ENCODE assay signal across 9 mouse cellular contexts in the genomic region with DNA sequence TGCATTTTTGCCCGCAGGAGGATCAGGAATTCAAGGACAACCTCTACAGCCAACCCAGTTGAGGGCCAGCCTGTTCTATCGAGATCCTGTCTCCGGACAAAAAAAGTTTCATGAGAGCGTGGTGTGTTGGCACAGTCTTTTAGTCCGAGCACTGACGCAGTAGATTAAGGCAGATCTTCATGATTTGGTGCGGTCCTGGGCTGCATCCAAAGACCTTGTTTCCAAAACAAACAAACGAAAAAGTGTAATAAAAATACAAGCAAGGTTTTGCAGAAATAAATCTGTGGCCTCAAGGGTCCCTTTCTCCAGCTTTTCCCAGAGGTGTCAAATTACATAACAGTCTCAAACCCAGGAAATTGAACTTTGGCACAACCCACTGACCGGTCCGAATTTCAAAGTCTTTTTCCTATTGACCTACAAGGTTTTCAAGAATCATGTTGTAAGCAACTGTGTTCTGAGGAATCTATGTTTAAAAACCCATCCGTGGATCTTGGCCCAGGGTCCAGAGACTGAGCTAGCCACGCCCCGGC. TPM values are rescaled to one million over a fixed set of nuclear protein-coding genes. Genes with fewer than 3 reads are reported as not detected.
A peak's percentile ranks its signal among the peaks of the same experiment; 100 is the strongest.
DNase-seq lines count a peak whose midpoint lies in the region; ATAC-seq and TF ChIP-seq lines count a peak whose summit lies in the region.
"Had no signal": no experiment of that assay in that cellular context is flagged by ENCODE, and none has a peak within 500 bp of the region (broad histone marks: within the 10 kb centered on the region; RNA-seq: fewer than 3 reads in every experiment).

No protein-coding gene starts in this region.

- TF ChIP-seq RAD21 in CH12.LX (IDR thresholded peaks at IDR 0.05; ENCODE audit: low read depth, low read length) = no peak

- dilution Hi-C loops in CH12.LX (cut with MboI; ENCODE audit: extremely low pct_ligation_motif_present, extremely low pct_unique_long_range_greater_than_20kb, low sequenced_read_pairs) = no loop called here

- H3K79me2 ChIP-seq in CH12.LX (replicated peaks; ENCODE audit: control insufficient read depth, extremely low read depth, insufficient read depth, poor library complexity, severe bottlenecking) = peaks cover 39% of the 10 kb centered on the region

- TF ChIP-seq POLR2A in CH12.LX (IDR thresholded peaks at IDR 0.05; ENCODE audit: low read depth, low read length) = no peak
- no peak for TF ChIP-seq POLR2A in small intestine, adult 2 months (IDR thresholded peaks at IDR 0.05; ENCODE audit: low read depth, low read length)

- H3K9ac ChIP-seq in CH12.LX (ENCODE audit: insufficient read depth, low read depth) = peak overlapping the region; percentile 23; the same call in 1 of the 2 replicates
- no peak overlapping the region; the same call in 1 of the 2 replicates for H3K9ac ChIP-seq in forebrain, embryonic 16.5 days (replicated peaks; ENCODE audit: low read depth, low read length)
- H3K9ac ChIP-seq in limb, embryonic 13.5 days = peak overlapping the region; percentile 51; the same call in 1 of the 2 replicates

- H3K27ac ChIP-seq in CH12.LX (ENCODE audit: insufficient read depth, low read depth) = no peak overlapping the region
- H3K27ac ChIP-seq in forebrain, embryonic 16.5 days (ENCODE audit: low read length) = peak overlapping the region; percentile 94
- peak overlapping the region; percentile 95 for H3K27ac ChIP-seq in limb, embryonic 13.5 days
- peak overlapping the region; percentile 78 for H3K27ac ChIP-seq in small intestine, adult 2 months (ENCODE audit: insufficient read depth, low read depth, low read length)

- no peaks in the 10 kb centered on the region for H3K9me3 ChIP-seq in erythroblast, embryonic 14.5 days (ENCODE audit: control insufficient read depth, low read length)
- H3K9me3 ChIP-seq in CH12.LX (replicated peaks; ENCODE audit: low read length) = no peaks in the 10 kb centered on the region
- H3K9me3 ChIP-seq in forebrain, embryonic 16.5 days (ENCODE audit: control insufficient read depth, low read length) = no peaks in the 10 kb centered on the region
- no peaks in the 10 kb centered on the region for H3K9me3 ChIP-seq in limb, embryonic 13.5 days

- WGBS in forebrain, embryonic 16.5 days = 3% methylated on average over 13 of the region's 13 CpGs
- 3% methylated on average over 13 of the region's 13 CpGs for WGBS in limb, embryonic 13.5 days
- WGBS in small intestine, adult 2 months = 2% methylated on average over 13 of the region's 13 CpGs

- no peak for TF ChIP-seq CTCF in CH12.LX (conservative IDR thresholded peaks at IDR 0.05 in 1 of 2, IDR thresholded peaks at IDR 0.05 in 1 of 2; ENCODE audit: low read depth in 2 of 2, low read length in 2 of 2)
- TF ChIP-seq CTCF in small intestine, adult 2 months (IDR thresholded peaks at IDR 0.05; ENCODE audit: extremely low read depth, insufficient read length, insufficient replicate concordance, low read depth, low read length) = no peak

- TF ChIP-seq EP300 in CH12.LX (IDR thresholded peaks at IDR 0.05; ENCODE audit: low read length) = no peak

- H3K4me3 ChIP-seq in erythroblast, embryonic 14.5 days (replicated peaks) = peak overlapping the region; percentile 84
- H3K4me3 ChIP-seq in CH12.LX (replicated peaks in 1 of 3; ENCODE audit: low read depth in 2 of 3, low read length in 2 of 3, poor library complexity in 1 of 3) = peak overlapping the region in 2 of 3 experiments; percentile 21 to 99
- peak overlapping the region; percentile 54 for H3K4me3 ChIP-seq in forebrain, embryonic 16.5 days (replicated peaks; ENCODE audit: low read length)
- peak overlapping the region; percentile 100 for H3K4me3 ChIP-seq in limb, embryonic 13.5 days
- peak overlapping the region; percentile 90 for H3K4me3 ChIP-seq in small intestine, adult 2 months (ENCODE audit: low read depth, low read length)

- H3K4me2 ChIP-seq in CH12.LX (ENCODE audit: insufficient read depth, low read depth, poor library complexity, severe bottlenecking) = peak overlapping the region; percentile 93
- H3K4me2 ChIP-seq in forebrain, embryonic 16.5 days (ENCODE audit: low read length) = peak overlapping the region; percentile 62
- H3K4me2 ChIP-seq in limb, embryonic 13.5 days (replicated peaks) = peak overlapping the region; percentile 92

- H3K27me3 ChIP-seq in erythroblast, embryonic 14.5 days (ENCODE audit: control insufficient read depth) = no peaks in the 10 kb centered on the region; the same call in 1 of the 2 replicates
- no peaks in the 10 kb centered on the region for H3K27me3 ChIP-seq in CH12.LX (replicated peaks)
- no peaks in the 10 kb centered on the region for H3K27me3 ChIP-seq in forebrain, embryonic 16.5 days (replicated peaks; ENCODE audit: control insufficient read depth, insufficient read depth, low read length)
- H3K27me3 ChIP-seq in limb, embryonic 13.5 days = no peaks in the 10 kb centered on the region
- no peaks in the 10 kb centered on the region for H3K27me3 ChIP-seq in small intestine, adult 2 months (ENCODE audit: control insufficient read depth, insufficient read depth, low read length)

- in situ Hi-C loops in CH12.LX (cut with MboI; ENCODE audit: low pct_ligation_motif_present, low pct_unique_long_range_greater_than_20kb, low sequenced_read_pairs) = loop anchor here (10.0 kb wide), 1 partner anchor 101 kb away; a partner anchor contains a TSS

- H3K36me3 ChIP-seq in erythroblast, embryonic 14.5 days (ENCODE audit: control insufficient read depth) = peaks cover 42% of the 10 kb centered on the region
- peaks cover 37 to 39% of the 10 kb centered on the region in 2 experiments for H3K36me3 ChIP-seq in CH12.LX (replicated peaks in 1 of 2; ENCODE audit: control insufficient read depth in 1 of 2, insufficient read depth in 1 of 2, low read length in 1 of 2)
- H3K36me3 ChIP-seq in forebrain, embryonic 16.5 days (ENCODE audit: control insufficient read depth, insufficient read depth) = peaks cover 24% of the 10 kb centered on the region
- H3K36me3 ChIP-seq in limb, embryonic 13.5 days = peaks cover 37% of the 10 kb centered on the region
- H3K36me3 ChIP-seq in small intestine, adult 2 months (ENCODE audit: control insufficient read depth, insufficient read depth, low read length) = peaks cover 38% of the 10 kb centered on the region

- DNase-seq in CH12.LX (ENCODE audit: extremely low read depth) = no peak
- DNase-seq in cerebellum, adult 8-10 months = no peak

- H3K4me1 ChIP-seq in erythroblast, embryonic 14.5 days (ENCODE audit: control insufficient read depth) = peaks cover 78% of the 10 kb centered on the region
- peaks cover 22 to 43% of the 10 kb centered on the region in 2 experiments for H3K4me1 ChIP-seq in CH12.LX (ENCODE audit: control insufficient read depth in 1 of 2, insufficient read depth in 2 of 2)
- H3K4me1 ChIP-seq in forebrain, embryonic 16.5 days (replicated peaks; ENCODE audit: control insufficient read depth, insufficient read depth, low read length) = peaks cover 40% of the 10 kb centered on the region
- H3K4me1 ChIP-seq in limb, embryonic 13.5 days = peaks cover 54% of the 10 kb centered on the region
- peaks cover 19% of the 10 kb centered on the region for H3K4me1 ChIP-seq in small intestine, adult 2 months (ENCODE audit: control insufficient read depth, insufficient read depth, insufficient read length, low read length)

- ATAC-seq in erythroblast, adult 5-6 weeks (replicated peaks; ENCODE audit: low FRiP score, poor library complexity, severe bottlenecking) = no peak; the same call in 1 of the 2 replicates
- ATAC-seq in forebrain, embryonic 16.5 days = no peak
- peak; percentile 17 for ATAC-seq in limb, embryonic 13.5 days (ENCODE audit: low FRiP score, low read depth)
- ATAC-seq in granulocyte monocyte progenitor cell, adult 5-6 weeks (replicated peaks; ENCODE audit: poor library complexity, severe bottlenecking) = no peak

RNA-seq across cellular contexts. Expression of a gene that starts 0.4 kb away (rescaled TPM):
- polyA plus RNA-seq in erythroblast, embryonic 14.5 days (2012) = 124 and 177 TPM in 2 replicates
- total RNA-seq in erythroblast, adult 5-6 weeks (2015; ENCODE audit: low replicate concordance) = 227 and 267 TPM in 2 replicates
- total RNA-seq in erythroblast, adult 5-6 weeks (2017; ENCODE audit: low replicate concordance) = 388 and 458 TPM in 2 replicates
- total RNA-seq in CH12.LX (2012; rRNA removed) = 3,382 and 4,660 TPM in 2 replicates
- 1,528 and 1,752 TPM in 2 replicates for total RNA-seq in CH12.LX (2014; rRNA removed)
- 2,532 and 2,649 TPM in 2 replicates for polyA plus RNA-seq in CH12.LX (2012; ENCODE audit: insufficient read length, low read depth)
- 652 and 674 TPM in 2 replicates for polyA plus RNA-seq in forebrain, embryonic 16.5 days (2015; fragmentation: Nextera tagmentation; extraction: Ambion mirVana)
- 577 and 592 TPM in 2 replicates for polyA plus RNA-seq in limb, embryonic 13.5 days (2015; fragmentation: Nextera tagmentation; extraction: Ambion mirVana)
- 755 and 1,606 TPM in 2 replicates for polyA plus RNA-seq in small intestine, adult 2 months (2012; rRNA removed)
- 843 and 1,029 TPM in 2 replicates for total RNA-seq in granulocyte monocyte progenitor cell, adult 5-6 weeks (2014; fragmentation: Nextera tagmentation)
- total RNA-seq in granulocyte monocyte progenitor cell, adult 5-6 weeks (2017) = 1,504 and 1,576 TPM in 2 replicates

RNA-seq across cellular contexts. Expression of a gene that starts 6.8 kb away (rescaled TPM):
- polyA plus RNA-seq in erythroblast, embryonic 14.5 days (2012) = 8.1 and 8.3 TPM in 2 replicates
- total RNA-seq in erythroblast, adult 5-6 weeks (2015; ENCODE audit: low replicate concordance) = 3.3 and 7.3 TPM in 2 replicates
- total RNA-seq in erythroblast, adult 5-6 weeks (2017; ENCODE audit: low replicate concordance) = 10.8 and 11.8 TPM in 2 replicates
- total RNA-seq in CH12.LX (2012; rRNA removed) = 43.9 and 46.2 TPM in 2 replicates
- total RNA-seq in CH12.LX (2014; rRNA removed) = 25.4 and 27.5 TPM in 2 replicates
- 39.5 and 44.5 TPM in 2 replicates for polyA plus RNA-seq in CH12.LX (2012; ENCODE audit: insufficient read length, low read depth)
- polyA plus RNA-seq in forebrain, embryonic 16.5 days (2015; fragmentation: Nextera tagmentation; extraction: Ambion mirVana) = 55.1 and 56.9 TPM in 2 replicates
- 53.4 and 53.7 TPM in 2 replicates for polyA plus RNA-seq in limb, embryonic 13.5 days (2015; fragmentation: Nextera tagmentation; extraction: Ambion mirVana)
- polyA plus RNA-seq in small intestine, adult 2 months (2012; rRNA removed) = 102 and 228 TPM in 2 replicates
- total RNA-seq in granulocyte monocyte progenitor cell, adult 5-6 weeks (2014; fragmentation: Nextera tagmentation) = 25.7 and 40.8 TPM in 2 replicates
- 20.5 and 33.0 TPM in 2 replicates for total RNA-seq in granulocyte monocyte progenitor cell, adult 5-6 weeks (2017)

RNA-seq across cellular contexts. Expression of a gene that starts 7.6 kb away (rescaled TPM):
- polyA plus RNA-seq in erythroblast, embryonic 14.5 days (2012) = not detected in 2 replicates
- not detected in 2 replicates for total RNA-seq in erythroblast, adult 5-6 weeks (2015; ENCODE audit: low replicate concordance)
- total RNA-seq in erythroblast, adult 5-6 weeks (2017; ENCODE audit: low replicate concordance) = not detected in 2 replicates
- total RNA-seq in CH12.LX (2012; rRNA removed) (0.29 TPM in 1 of 2 replicates, not detected in the other), CH12.LX (2014; rRNA removed) (not detected in 2 replicates)
- 0.27 and 0.35 TPM in 2 replicates for polyA plus RNA-seq in CH12.LX (2012; ENCODE audit: insufficient read length, low read depth)
- polyA plus RNA-seq in forebrain, embryonic 16.5 days (2015; fragmentation: Nextera tagmentation; extraction: Ambion mirVana) = not detected in 2 replicates
- not detected in 2 replicates for polyA plus RNA-seq in limb, embryonic 13.5 days (2015; fragmentation: Nextera tagmentation; extraction: Ambion mirVana)
- not detected in 2 replicates for polyA plus RNA-seq in small intestine, adult 2 months (2012; rRNA removed)
- not detected in 2 replicates for total RNA-seq in granulocyte monocyte progenitor cell, adult 5-6 weeks (2014; fragmentation: Nextera tagmentation)
- total RNA-seq in granulocyte monocyte progenitor cell, adult 5-6 weeks (2017) = not detected in 2 replicates
- polyA plus RNA-seq: gonadal fat pad, adult 2 months had no signal

RNA-seq across cellular contexts. Expression of a gene that starts 8.3 kb away (rescaled TPM):
- polyA plus RNA-seq in erythroblast, embryonic 14.5 days (2012) = 13.4 and 16.4 TPM in 2 replicates
- 4.4 and 11.3 TPM in 2 replicates for total RNA-seq in erythroblast, adult 5-6 weeks (2015; ENCODE audit: low replicate concordance)
- total RNA-seq in erythroblast, adult 5-6 weeks (2017; ENCODE audit: low replicate concordance) = 12.3 and 19.3 TPM in 2 replicates
- 24.3 and 26.6 TPM in 2 replicates for total RNA-seq in CH12.LX (2012; rRNA removed)
- 13.6 and 15.3 TPM in 2 replicates for total RNA-seq in CH12.LX (2014; rRNA removed)
- polyA plus RNA-seq in CH12.LX (2012; ENCODE audit: insufficient read length, low read depth) = 26.5 and 33.5 TPM in 2 replicates
- 48.5 and 62.7 TPM in 2 replicates for polyA plus RNA-seq in forebrain, embryonic 16.5 days (2015; fragmentation: Nextera tagmentation; extraction: Ambion mirVana)
- polyA plus RNA-seq in limb, embryonic 13.5 days (2015; fragmentation: Nextera tagmentation; extraction: Ambion mirVana) = 62.2 and 62.3 TPM in 2 replicates
- 29.1 and 53.3 TPM in 2 replicates for polyA plus RNA-seq in small intestine, adult 2 months (2012; rRNA removed)
- 6.3 and 22.9 TPM in 2 replicates for total RNA-seq in granulocyte monocyte progenitor cell, adult 5-6 weeks (2014; fragmentation: Nextera tagmentation)
- 7.8 and 8.1 TPM in 2 replicates for total RNA-seq in granulocyte monocyte progenitor cell, adult 5-6 weeks (2017)

RNA-seq across cellular contexts. Expression of a gene that starts 25.9 kb away (rescaled TPM):
- not detected in 2 replicates for polyA plus RNA-seq in erythroblast, embryonic 14.5 days (2012)
- not detected in 2 replicates for total RNA-seq in erythroblast, adult 5-6 weeks (2015; ENCODE audit: low replicate concordance)
- total RNA-seq in erythroblast, adult 5-6 weeks (2017; ENCODE audit: low replicate concordance) = not detected in 2 replicates
- total RNA-seq in CH12.LX (2012; rRNA removed) (0.08 TPM in 1 of 2 replicates, not detected in the other), CH12.LX (2014; rRNA removed) (not detected in 2 replicates)
- polyA plus RNA-seq in CH12.LX (2012; ENCODE audit: insufficient read length, low read depth) = not detected in 2 replicates
- polyA plus RNA-seq in forebrain, embryonic 16.5 days (2015; fragmentation: Nextera tagmentation; extraction: Ambion mirVana) = 0.11 TPM in 1 of 2 replicates, not detected in the other
- 0.18 and 0.26 TPM in 2 replicates for polyA plus RNA-seq in limb, embryonic 13.5 days (2015; fragmentation: Nextera tagmentation; extraction: Ambion mirVana)
- polyA plus RNA-seq in small intestine, adult 2 months (2012; rRNA removed) = not detected in 2 replicates
- total RNA-seq in granulocyte monocyte progenitor cell, adult 5-6 weeks (2014; fragmentation: Nextera tagmentation) = not detected in 2 replicates
- not detected in 2 replicates for total RNA-seq in granulocyte monocyte progenitor cell, adult 5-6 weeks (2017)
- polyA plus RNA-seq: gonadal fat pad, adult 2 months had no signal
